8 mouse cellular contexts compared by ENCODE assay signal in the genomic region with DNA sequence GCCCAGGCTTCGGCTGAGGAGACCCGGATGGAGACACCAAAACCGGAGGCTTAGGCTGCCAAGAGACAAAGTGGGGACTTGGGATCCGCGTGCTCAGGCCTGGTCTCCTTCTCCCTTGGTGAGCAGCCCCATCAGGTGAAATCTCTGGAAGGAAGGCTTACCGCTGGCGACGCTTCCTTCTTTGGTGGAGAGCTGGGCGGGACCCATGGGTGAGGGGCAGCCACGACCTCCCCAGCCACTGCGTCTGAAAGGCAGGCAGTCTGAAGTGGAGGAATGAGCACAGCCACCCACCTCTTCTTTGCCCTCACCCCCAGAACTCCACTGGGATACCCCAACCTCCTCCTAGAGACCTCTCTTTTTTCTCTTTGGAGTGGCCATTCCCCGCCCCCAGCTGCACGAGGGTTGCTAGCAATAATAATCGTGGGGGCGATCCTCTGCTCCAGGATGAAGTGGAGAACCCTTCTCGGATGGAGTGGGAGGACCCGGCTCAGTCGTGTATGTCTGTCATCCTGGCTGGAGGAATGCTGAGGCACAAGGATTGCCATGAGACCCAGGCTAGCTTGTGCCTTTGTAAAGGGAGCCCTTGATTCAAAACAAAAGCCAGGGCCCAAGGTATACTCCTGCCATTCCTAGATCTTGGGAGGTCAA. TPM values are rescaled to one million over a fixed set of nuclear protein-coding genes. Genes with fewer than 3 reads are reported as not detected.
A peak's percentile ranks its signal among the peaks of the same experiment; 100 is the strongest.
DNase-seq lines count a peak whose midpoint lies in the region; ATAC-seq and TF ChIP-seq lines count a peak whose summit lies in the region.

No protein-coding gene starts in this region.

- no peak for TF ChIP-seq POLR2A in cortical plate, adult 2 months (IDR thresholded peaks at IDR 0.05; ENCODE audit: extremely low read depth, insufficient read depth, low read length)

- 0 out of 2 replicates have a peak, but pooled peaks cover 2% of the 10 kb centered on the region for H3K4me1 ChIP-seq in cortical plate, adult 2 months (ENCODE audit: control insufficient read depth, insufficient read depth, low read length)
- H3K4me1 ChIP-seq in forebrain, embryonic 15.5 days, result peaks cover 26% of the 10 kb centered on the region
- H3K4me1 ChIP-seq in midbrain, embryonic 11.5 days (ENCODE audit: control insufficient read depth, insufficient read depth, low read length), result peaks cover 25% of the 10 kb centered on the region

- ATAC-seq in forebrain, embryonic 15.5 days (replicated peaks), result no peak
- no peak for ATAC-seq in midbrain, embryonic 11.5 days (ENCODE audit: low FRiP score)

- H3K4me2 ChIP-seq in forebrain, embryonic 15.5 days (replicated peaks), result no peak overlapping the region
- peak overlapping the region; percentile 29; the same call in 1 of the 2 replicates for H3K4me2 ChIP-seq in midbrain, embryonic 11.5 days

- no peak overlapping the region for H3K9ac ChIP-seq in forebrain, embryonic 15.5 days (replicated peaks)
- H3K9ac ChIP-seq in midbrain, embryonic 11.5 days (ENCODE audit: low read length), result peak overlapping the region; percentile 24; the same call in 1 of the 2 replicates

- no peaks in the 10 kb centered on the region for H3K9me3 ChIP-seq in forebrain, embryonic 15.5 days
- no peaks in the 10 kb centered on the region for H3K9me3 ChIP-seq in midbrain, embryonic 11.5 days (ENCODE audit: control insufficient read depth, low read length)

- no peak for TF ChIP-seq CTCF in cortical plate, adult 2 months (IDR thresholded peaks at IDR 0.05; ENCODE audit: extremely low read depth, insufficient read depth, low read length)

- DNase-seq in kidney, postnatal 10 days, result peak; percentile 33
- DNase-seq in kidney, adult 11 months, result no peak
- peak; percentile 90 for DNase-seq in midbrain, embryonic 11.5 days (ENCODE audit: low spot score, missing footprints)
- DNase-seq in ovary, postnatal 36 days (ENCODE audit: low spot score), result no peak
- DNase-seq in cerebellum, adult 11 months, result no peak
- DNase-seq in kidney, adult 18-20 months, result no peak

- H3K36me3 ChIP-seq in forebrain, embryonic 15.5 days, result peaks cover 9% of the 10 kb centered on the region
- H3K36me3 ChIP-seq in midbrain, embryonic 11.5 days (ENCODE audit: control insufficient read depth, insufficient read depth, low read length), result peaks cover 6% of the 10 kb centered on the region

- WGBS in forebrain, embryonic 15.5 days, result 8% methylated on average over 18 of the region's 18 CpGs
- WGBS in midbrain, embryonic 11.5 days, result 9% methylated on average over 18 of the region's 18 CpGs

- H3K27ac ChIP-seq in cortical plate, adult 2 months (ENCODE audit: insufficient read depth, low read length), result no peak overlapping the region; the same call in 1 of the 2 replicates
- H3K27ac ChIP-seq in forebrain, embryonic 15.5 days (replicated peaks), result no peak overlapping the region
- no peak overlapping the region for H3K27ac ChIP-seq in midbrain, embryonic 11.5 days (ENCODE audit: low read depth, low read length)

- peaks cover 41% of the 10 kb centered on the region for H3K27me3 ChIP-seq in forebrain, embryonic 15.5 days
- peaks cover 30% of the 10 kb centered on the region for H3K27me3 ChIP-seq in midbrain, embryonic 11.5 days (ENCODE audit: control insufficient read depth, insufficient read depth, low read length)

- peak overlapping the region; percentile 0; the same call in 1 of the 2 replicates for H3K4me3 ChIP-seq in cortical plate, adult 2 months (ENCODE audit: insufficient read depth, low read length)
- H3K4me3 ChIP-seq in forebrain, embryonic 15.5 days, result peak overlapping the region; percentile 6; the same call in 1 of the 2 replicates
- H3K4me3 ChIP-seq in midbrain, embryonic 11.5 days (ENCODE audit: low read depth, low read length), result peak overlapping the region; percentile 6; the same call in 1 of the 2 replicates

RNA-seq across cellular contexts. Expression of a gene that starts 4.1 kb away (rescaled TPM):
- polyA plus RNA-seq in cortical plate, adult 2 months (2012; rRNA removed), result 1.6 and 2.3 TPM in 2 replicates
- 0.10 TPM in 2 replicates for polyA plus RNA-seq in forebrain, embryonic 15.5 days (2015; fragmentation: Nextera tagmentation; extraction: Ambion mirVana)
- not detected in 2 replicates for polyA plus RNA-seq in midbrain, embryonic 11.5 days (2014; fragmentation: Nextera tagmentation; extraction: Ambion mirVana)

RNA-seq across cellular contexts. Expression of a gene that starts 4.2 kb away (rescaled TPM):
- 4.7 and 5.0 TPM in 2 replicates for polyA plus RNA-seq in cortical plate, adult 2 months (2012; rRNA removed)
- 0.31 TPM in 1 of 2 replicates, not detected in the other for polyA plus RNA-seq in forebrain, embryonic 15.5 days (2015; fragmentation: Nextera tagmentation; extraction: Ambion mirVana)
- 0.38 and 0.80 TPM in 2 replicates for polyA plus RNA-seq in midbrain, embryonic 11.5 days (2014; fragmentation: Nextera tagmentation; extraction: Ambion mirVana)

RNA-seq across cellular contexts. Expression of a gene that starts 10.7 kb away (rescaled TPM):
- 59.5 and 62.6 TPM in 2 replicates for polyA plus RNA-seq in cortical plate, adult 2 months (2012; rRNA removed)
- 140 and 154 TPM in 2 replicates for polyA plus RNA-seq in forebrain, embryonic 15.5 days (2015; fragmentation: Nextera tagmentation; extraction: Ambion mirVana)
- polyA plus RNA-seq in midbrain, embryonic 11.5 days (2014; fragmentation: Nextera tagmentation; extraction: Ambion mirVana), result 138 and 151 TPM in 2 replicates

RNA-seq across cellular contexts. Expression of a gene that starts 11.1 kb away (rescaled TPM):
- 38.9 and 46.1 TPM in 2 replicates for polyA plus RNA-seq in cortical plate, adult 2 months (2012; rRNA removed)
- 60.2 and 62.6 TPM in 2 replicates for polyA plus RNA-seq in forebrain, embryonic 15.5 days (2015; fragmentation: Nextera tagmentation; extraction: Ambion mirVana)
- 92.2 and 104 TPM in 2 replicates for polyA plus RNA-seq in midbrain, embryonic 11.5 days (2014; fragmentation: Nextera tagmentation; extraction: Ambion mirVana)

RNA-seq across cellular contexts. Expression of a gene that starts 17.3 kb away (rescaled TPM):
- 643 and 729 TPM in 2 replicates for polyA plus RNA-seq in cortical plate, adult 2 months (2012; rRNA removed)
- 1,419 and 1,463 TPM in 2 replicates for polyA plus RNA-seq in forebrain, embryonic 15.5 days (2015; fragmentation: Nextera tagmentation; extraction: Ambion mirVana)
- 1,723 and 1,824 TPM in 2 replicates for polyA plus RNA-seq in midbrain, embryonic 11.5 days (2014; fragmentation: Nextera tagmentation; extraction: Ambion mirVana)

Comparison
In these comparisons a context has a peak if more than half of its experiments do, and no peak if none do; other contexts are left out.
1. DNase-seq: peak in kidney, postnatal 10 days (single experiment) and midbrain, embryonic 11.5 days (single experiment); none in kidney, adult 11 months (single experiment), ovary, postnatal 36 days (single experiment), cerebellum, adult 11 months (single experiment) and kidney, adult 18-20 months (single experiment).
2. Peak in every context shown above with its lines, with median percentiles within 50 percentile points of each other: H3K4me3 ChIP-seq.